Mouse (Mus musculus) urinary bladder, adult 2 months (tissue): ENCODE data around the gene Efhd1. TPM values are rescaled to one million over a fixed set of nuclear protein-coding genes. Genes with fewer than 3 reads are reported as not detected.

Experiments
- DNase-seq: peaks from one replicate; pipeline ENCODE4 v3.0.0; 2022; ENCODE audit warnings: low spot score
- polyA plus RNA-seq: library from polyadenylated mRNA; depleted of rRNA; stranded (reverse); fragments of >200 nt; gene quantifications from 2 replicates; pipeline ENCODE4 v1.2.3, GENCODE M21; 2012

Gene Efhd1
- polyA plus RNA-seq, 1 experiment, result 4.9 TPM

DNA sequence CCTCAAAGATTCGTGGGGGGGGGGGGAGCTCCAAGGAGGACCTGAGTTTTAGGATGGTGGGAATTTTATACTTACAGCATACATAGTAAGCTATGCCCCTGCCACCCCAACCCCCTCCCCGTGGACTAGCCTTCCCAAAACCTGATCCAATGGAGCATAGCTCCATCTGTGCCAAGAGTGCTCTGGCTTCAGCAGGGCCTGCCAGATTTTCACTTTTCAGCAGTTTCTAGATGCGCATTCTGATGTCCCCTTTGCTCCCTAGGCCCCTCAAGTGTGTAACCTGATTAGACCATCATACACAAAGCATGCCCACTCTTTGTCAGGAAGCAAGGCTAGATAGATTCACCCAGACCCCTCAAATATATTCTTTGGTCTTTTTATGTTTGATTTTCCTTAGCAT, 6.0 kb downstream of the Efhd1 start:
- no peak for DNase-seq

DNA sequence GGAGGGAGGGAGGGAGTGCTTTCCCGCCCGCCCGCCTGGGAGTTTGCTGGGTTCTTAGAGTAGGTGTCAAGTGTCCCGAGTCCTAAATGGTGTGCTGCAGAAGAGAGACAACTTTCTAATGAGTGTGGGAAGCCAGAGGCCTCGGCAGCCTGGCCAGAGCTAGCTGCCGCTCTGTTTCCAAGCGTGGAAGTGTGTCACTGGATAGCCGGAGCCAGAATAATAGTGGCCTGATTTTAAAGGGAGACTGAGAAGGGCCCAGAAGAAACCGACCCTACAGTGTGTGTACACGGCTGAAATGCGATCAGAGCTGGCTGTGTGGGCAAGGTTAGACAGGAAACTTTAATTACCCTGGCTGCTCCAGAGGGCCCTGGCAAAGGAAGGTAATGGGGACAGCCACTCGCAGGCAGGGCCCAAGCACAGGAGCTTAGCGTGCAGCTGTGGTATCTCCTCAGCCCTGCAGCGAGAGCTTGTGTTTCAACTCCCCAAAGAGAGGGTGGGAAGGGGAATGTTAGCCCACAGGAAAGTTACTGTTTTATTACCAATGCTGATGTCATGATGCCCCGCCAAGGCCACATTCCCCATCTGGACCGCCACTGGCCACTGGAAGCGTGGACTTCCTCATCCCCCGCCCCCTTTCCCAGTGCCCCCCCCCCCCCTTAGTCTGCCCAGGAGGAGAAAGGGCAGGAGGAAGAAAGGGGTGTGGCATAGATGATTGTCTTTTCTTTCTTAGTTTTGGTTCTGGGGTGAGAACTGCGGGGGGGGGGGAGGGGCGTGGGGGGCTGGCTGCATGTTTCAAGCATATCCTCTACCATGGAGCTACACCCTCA, 6.7 kb downstream of the Efhd1 start:
- no peak for DNase-seq

DNA sequence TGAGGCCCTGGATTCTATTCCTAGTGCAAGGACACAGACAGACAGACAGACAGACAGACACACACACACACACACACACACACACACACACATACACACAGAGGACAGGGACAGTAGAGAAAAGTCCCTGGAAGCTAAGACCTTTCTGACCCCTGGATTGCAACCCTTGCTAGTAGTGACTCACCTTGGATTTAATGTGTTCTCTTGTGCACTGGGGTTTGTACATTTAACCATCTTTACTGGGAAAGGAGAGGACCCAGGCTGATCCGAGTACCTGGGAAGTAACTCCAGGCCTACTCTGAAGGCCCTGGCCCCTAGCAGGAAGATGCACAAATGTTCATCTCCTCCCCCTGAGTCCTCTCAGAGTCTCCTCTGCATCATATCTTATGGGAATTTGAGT, 7.4 kb downstream of the Efhd1 start:
- DNase-seq, result no peak

DNA sequence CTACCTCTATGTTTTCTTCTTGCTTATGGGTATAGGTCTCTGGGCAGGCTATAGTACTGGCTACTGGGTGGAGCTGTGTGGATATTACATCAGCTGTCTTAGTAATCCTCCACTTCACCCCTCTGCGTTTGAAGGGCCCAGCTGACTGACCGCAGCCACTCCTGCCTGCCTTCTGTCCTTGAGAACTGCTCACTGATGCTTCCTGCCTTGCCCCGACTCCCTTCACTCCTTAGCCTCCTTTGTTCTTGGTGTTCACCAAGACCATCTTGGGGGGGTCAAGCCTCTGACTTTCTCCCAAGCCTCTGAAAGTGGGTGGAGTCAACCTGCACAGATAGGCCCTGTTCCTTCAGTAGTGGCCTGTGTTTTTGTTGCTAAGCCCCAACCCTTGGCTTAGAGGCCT, 8.3 kb downstream of the Efhd1 start:
- no peak for DNase-seq

DNA sequence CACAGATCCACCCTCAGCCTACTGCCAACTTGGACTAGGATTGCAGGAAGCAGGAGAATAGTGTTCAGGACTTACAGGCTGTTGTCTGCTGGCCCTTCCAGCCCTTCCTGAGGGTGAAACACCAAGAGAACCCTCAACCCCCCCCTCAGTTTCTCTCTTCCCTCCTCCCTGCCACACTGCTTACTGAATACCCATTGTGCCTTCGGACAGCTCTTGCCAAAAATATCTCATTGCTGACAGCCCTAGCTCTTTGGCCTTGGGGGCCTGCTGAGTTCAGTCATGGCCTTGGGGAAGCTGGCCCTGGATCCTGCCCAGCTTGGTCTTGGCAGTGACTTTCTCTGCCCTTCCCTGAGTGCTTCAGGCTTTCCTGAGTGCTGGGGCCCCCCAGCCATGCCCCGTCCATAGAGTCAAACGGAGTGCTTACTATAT, 9.4 kb downstream of the Efhd1 start:
- DNase-seq, result no peak

DNA sequence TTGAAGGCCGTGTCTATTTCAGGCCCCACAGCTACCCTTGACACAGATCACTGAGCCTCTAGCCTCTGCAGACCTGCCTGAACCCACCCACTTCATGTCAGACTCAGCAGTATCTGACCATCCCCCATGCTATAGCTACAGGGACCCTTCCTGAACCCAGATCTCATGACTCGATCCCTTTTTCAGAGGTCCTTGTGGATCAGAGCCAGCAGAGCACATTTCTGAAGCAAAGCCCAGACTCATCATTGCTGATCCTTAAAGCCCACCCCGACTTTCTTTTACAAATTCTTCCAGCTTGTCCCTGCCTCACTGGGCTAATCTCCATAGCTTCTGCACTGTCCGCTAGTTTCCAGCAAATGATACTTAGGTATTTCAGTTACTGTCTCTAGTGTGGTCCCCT, 10.0 kb downstream of the Efhd1 start:
- no peak for DNase-seq

DNA sequence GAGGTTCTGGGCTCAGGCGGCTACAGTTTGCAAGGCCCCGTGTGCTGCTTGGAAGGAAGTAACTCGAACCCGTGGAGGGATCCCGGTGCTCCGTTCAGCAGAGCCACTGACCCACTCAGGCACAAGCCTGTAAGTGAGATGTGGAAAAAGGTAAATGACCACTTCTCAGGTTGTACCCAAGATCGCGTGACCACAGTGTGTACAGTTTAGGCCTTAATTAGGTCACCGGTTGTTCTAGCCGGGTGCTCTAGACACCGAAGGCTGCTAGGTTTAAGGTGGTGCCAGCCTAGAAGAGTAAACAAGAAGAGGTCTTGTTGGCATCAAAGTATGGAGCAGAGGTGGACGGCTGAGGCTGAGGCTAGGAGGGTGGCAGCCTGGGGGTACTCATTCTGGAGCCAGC, 11.0 kb downstream of the Efhd1 start:
- DNase-seq, result no peak

DNA sequence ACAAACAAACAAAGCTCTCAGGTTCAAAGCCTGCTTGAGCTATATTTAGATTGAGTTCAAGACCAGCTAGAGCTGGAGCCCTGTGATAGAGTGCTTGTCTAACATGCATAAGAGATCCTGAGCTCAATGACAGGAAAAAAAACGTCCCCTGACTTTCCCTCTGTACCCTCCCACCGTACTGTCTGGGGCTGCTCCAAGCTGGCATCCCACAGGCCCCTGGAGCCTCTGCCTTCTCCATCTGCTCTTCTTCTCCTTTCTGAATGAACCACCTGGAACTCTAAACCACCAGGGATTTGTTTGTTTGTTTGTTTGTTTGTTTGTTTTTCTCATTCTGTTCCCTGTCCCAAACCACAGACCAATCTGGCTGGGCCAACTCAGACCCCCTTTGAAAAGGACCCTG, 11.9 kb downstream of the Efhd1 start:
- DNase-seq, result no peak

DNA sequence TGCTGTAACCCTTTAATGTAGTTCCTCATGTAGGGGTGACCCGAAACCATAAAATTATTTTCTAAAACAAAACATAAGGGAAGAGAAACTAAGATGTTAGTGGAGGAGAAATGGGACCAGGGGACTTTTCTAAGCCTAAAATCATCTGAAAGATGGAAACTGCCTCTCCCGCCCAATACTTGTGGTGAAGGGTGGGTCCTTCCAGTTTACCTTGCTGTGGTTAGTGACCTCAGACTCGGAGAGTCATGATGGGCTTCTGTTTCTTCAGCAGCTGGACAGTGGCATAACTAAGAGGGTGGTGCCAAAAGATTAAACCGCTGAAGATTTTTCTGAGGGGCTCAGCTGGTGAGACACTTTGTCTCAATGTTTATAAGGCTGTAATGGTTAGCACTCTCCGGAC, 16.1 kb downstream of the Efhd1 start:
- no peak for DNase-seq

DNA sequence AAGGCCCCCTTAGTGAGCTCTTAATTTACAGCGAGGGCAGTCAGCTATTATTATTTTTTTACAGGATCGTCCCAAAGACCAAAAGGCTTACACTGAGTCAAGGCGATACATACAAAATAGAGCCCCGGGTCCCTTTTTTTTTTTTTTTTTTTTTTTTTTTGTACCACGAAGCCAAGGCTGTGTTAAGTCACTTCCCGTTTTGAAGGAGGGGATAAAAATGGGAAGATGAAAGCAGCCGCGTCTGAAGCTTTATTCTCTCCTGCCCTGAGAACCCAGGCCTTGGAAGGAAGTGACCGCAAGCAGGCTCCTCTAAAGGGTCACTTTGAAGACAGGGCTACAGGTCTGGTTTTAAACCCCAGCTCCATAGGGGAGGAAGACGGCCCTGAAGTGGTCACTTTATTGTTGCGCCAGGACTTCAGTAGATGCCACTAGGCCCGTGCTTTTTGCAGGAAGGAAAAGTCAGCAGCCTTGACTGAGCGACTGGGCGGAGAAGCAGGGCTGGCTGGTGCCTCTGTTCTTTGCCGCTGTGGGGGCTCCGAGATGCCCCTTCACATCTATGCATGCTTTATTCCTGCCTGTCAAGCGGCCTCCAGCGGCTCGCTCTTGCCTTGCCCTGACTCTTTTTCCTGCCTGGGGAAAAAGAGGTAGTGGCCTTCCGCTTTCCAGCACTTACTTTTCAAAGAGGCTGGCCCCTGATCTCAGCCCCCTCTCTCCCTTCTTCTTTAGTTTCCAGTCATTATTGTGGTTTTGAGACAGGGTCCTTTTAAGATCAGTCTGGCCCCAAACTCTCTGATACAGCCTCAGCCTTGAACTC, 17.6 kb downstream of the Efhd1 start:
- no peak for DNase-seq

DNA sequence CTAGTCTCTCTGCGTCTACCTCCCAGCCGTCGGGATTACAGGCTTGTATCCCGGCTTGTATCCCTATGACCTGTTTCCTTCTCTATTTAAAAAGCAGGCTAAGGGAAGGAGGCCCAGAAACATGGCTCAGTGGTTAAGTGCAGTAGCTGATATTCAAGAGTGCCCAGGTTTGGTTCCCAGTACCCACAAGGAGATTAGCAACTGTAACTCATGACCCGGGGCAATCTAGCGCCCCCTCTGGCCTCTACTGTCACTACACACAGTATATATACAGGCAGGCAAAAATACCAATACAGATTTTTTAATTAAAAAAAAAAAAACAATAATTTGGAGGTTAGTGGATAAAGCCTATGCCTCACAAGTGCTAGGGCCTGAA, 18.2 kb downstream of the Efhd1 start:
- no peak for DNase-seq

DNA sequence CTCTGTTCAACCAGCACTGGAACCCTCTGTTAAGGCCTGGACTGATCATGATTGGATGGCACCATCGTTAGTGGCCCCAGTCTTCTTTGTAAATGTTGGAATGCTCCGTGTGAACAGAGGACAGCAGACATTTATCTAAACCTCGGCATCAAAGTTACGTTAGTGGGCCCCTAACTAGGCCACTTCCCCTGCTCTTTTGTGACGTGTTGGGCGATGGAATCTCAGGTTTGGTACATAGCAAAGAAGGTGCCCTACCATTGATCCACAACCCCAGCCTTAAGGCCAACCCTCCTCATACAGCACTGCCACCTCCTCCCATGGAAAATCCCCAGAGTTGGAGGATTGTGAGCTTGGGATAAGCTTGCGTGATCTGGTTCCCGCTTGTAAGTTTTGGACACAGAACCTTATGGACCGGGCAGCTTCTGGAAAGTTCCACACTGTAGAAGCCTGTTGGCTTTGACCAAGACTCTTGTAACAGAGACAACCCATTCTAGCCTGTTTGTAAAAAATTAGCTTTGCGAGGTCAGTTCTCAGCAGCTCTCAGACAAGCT, 19.3 kb downstream of the Efhd1 start:
- no peak for DNase-seq

DNA sequence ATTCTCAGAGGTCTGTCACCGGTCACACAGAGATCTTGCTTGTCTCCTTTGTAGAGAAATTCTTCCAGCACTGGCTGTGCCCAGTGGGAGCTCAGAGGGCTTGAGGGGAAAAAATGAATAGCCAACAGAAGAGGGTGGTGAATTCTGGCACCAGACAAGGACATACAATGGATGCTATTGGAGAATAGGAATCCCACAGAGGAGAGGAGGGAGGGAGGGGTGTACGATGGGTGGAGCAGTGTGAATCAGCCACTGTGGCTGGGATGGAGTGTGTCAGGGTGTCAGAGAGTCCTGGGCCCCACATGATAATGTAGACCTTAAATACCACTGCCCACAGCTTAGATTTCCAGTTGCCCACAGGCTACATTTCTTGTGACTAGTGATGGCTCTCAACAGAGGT, 22.9 kb downstream of the Efhd1 start:
- DNase-seq, result no peak

DNA sequence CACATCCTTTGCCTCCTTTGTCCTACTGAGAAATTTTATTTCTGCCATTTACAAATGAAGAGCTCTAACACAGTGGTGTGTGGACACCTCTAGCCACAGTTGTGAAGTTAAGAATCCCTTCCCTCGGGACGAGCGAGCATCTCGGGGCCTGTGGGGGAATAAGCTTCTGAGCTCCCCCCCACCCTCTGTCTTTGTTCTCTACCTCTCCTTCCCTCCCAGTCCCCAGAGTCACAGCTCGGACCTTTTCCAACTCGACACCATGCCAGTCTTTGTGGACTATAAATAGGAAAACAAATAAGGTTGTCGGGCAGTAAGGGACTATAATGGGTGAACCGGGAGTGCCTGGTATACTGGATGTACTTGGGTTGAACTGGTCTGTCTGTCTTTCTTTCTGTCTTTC, 27.3 kb downstream of the Efhd1 start:
- no peak for DNase-seq

DNA sequence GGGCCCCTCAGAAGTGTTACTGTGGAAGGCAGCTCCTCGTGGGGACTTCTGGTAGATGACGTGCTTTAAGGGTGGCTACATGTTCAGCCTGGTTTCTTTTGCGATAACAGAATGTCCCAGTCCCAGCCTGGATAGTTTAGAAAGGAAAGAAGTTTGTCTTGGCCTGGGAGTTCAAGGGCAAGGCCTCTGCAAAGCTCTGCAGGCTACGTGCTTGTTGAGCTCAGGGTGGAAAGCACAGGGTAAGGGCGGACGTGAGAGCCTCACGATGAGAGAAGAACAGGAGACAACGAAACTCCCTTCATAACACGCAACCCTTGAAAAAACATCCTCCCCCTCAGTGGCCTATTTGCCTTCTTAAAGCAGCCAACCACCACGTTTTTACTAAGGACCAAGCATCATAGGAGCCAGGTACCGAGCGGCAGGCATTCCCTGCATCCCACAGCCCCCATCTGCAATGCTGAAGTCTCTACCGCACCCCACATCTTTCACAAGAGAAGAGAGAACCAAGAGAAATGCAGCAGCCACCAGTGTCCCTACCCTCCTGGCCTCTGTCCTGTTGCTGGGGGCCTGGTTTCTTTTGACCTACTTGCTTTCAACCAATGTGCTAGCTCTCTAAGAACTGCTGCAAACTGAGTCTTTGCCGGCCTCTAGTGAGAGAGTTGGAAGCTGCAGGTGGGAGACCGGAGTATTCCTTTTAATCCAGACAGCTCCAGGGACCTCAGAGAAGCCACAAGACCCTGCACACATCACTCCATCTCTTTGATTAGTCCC, 28.4 kb downstream of the Efhd1 start:
- DNase-seq, result no peak

DNA sequence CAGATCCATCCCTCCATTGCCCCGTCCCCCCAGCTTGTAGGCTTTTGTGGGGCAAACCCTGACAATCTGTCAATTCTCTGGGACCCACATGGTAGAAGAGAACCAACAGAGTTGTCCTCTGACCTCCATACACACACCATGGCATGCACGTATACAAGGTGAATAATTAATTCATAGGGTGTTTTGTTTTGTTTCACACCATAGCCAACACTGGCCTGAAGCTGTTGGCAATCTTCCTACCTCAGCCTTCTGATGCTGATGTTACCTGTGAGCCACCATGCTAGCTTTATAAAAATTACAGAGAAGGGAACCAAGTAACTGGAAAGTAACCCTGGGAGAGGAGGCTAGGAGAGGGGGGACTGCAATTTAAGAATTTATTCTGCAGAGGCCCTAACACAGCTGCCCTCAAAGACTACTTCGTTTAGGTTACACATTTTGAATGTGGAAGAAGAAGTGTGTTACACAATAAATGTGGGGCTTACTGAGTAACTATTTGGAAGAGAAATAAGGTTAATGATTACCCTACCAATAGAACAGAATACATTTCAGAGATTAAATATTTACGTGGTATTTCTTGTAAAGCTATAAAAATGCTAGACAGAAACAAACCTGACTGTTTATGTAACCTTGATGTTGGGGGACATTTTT, 30.0 kb downstream of the Efhd1 start:
- no peak for DNase-seq

DNA sequence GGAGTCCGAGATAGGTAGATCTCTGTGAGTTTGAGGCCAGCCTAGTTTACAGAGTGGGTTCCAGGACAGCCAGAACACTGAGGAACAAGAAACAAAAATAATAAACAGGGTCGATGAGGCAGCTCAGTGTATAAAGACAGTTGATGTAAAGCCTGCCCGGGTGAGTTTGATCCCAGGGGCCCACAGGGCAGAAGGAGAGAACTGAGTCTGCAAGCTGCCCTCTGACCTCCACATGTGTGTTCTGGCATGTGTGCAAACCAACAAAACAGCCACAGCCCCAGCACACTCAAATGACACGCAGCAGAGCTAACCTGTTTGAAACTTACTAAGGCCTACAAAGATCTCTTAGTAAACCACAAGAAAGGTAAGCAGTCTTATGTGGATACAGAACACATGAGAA, 30.8 kb downstream of the Efhd1 start:
- no peak for DNase-seq

DNA sequence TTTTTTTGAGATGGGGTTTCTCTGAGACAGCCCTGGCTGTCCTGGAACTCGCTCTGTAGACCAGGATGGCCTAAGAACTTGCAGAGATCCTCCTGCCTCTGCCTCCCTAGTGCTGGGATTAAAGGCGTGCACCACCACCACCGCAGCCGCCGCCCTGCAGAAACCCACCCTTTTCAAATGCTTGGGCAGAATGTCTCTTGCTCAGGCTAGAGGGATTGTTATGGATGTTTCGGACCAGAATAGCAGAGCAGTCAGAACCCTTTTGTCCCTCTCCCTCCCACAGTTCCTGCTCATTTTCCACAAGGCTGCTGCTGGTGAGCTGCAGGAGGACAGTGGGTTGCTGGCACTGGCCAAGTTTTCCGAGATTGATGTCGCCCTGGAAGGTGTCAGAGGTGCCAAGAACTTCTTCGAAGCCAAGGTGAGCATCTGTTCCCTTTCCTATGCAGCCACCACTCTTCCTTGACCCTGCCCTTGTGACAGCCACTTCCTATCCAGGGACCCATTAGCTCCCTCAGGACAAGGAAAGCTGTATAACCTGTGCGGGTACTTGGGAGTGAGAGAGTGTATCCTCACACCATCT, 33.3 kb downstream of the Efhd1 start:
- no peak for DNase-seq

DNA sequence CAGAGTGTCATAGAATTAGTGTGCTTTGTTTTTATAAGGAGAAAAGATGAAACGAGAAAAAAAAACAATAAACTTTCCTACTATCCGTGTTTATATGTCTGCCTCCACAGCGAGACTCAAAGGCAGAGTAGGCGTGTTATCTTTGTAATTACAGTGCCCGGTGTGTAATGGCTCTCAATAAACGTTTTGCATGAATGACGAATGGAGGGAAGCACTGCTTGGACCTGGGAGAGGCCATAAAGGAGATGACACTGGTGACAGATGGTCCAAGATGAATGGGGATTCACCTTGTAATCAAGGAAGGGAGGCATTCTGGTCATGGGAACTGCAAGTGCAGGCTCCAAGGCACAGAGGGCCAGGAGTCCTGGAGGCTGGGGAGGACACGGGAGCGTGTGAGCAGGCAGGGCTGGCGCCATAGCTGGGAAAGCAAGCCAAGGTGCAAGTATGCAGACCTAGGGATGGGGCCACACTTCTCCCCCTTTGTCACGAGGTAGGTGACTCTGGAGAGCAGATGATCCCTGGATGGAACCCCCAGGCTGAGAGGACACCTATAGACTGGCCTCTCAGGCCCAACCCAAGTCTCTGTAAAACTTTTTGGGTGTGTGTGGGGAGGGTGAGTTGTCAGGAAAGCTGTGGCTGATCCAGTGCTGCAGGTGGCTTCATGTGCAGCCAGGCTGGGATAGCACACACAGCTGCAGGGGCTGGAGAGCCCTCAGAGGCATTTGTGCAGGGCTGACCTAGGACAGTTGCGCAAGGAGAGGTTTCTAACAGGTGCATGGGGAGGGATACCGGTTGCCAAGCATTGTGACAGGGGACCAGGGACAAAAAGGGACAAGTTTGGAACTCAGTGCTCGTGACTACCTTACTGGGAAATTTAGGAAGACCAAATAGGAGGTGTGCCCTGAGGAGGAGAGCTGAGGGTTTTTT, 36.5 kb downstream of the Efhd1 start:
- no peak for DNase-seq

DNA sequence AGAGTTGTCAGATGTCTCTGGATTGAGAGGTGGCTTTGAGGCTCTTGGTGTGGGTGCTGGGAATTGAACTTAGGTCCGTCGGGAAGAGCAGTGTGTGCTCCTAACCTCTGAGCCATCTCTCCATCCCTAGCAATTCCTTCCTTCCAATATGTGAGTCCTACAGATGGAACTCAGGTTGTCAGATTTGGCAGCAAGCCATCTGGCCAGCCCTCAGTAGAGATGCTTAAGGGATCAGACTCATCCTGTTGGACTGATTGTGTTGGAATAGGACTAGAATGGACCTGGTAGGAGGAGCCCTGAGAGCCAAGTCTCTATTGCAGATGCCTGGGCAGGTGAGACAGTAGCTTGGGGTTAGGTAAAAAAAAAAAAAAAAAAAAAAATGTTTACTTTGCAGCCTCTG, 37.8 kb downstream of the Efhd1 start:
- DNase-seq, result no peak
